8 mouse cellular contexts compared by ENCODE assay signal in the genomic region with DNA sequence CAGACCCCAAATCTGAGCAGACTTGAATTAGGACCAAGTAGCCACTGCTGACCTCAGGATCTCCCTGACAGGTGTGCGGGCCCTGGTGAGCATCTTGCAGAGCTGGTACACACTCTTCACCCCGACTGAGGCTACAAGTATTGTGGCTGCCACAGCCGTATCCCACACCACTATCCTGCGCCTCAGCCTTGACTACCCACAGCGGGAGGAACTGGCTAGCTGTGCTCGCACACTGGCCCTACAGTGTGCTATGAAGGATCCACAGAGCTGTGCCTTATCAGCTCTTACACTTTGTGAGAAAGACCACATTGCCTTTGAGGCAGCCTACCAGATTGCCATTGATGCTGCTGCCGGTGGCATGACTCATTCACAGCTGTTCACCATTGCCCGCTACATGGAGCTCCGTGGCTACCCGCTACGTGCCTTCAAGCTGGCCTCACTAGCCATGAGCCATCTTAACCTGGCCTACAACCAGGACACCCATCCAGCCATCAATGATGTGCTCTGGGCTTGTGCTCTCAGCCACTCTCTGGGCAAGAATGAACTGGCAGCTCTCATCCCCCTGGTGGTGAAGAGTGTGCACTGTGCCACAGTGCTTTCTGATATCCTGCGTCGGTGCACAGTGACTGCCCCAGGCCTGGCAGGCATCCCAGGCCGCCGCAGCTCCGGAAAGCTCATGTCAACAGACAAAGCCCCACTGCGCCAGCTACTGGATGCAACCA. TPM values are rescaled to one million over a fixed set of nuclear protein-coding genes. Genes with fewer than 3 reads are reported as not detected.
DNase-seq lines count a peak whose midpoint lies in the region; ATAC-seq lines count a peak whose summit lies in the region.

No protein-coding gene starts in this region.

- intact Hi-C loops in left cerebral cortex, postnatal 10 days (cut with DNase I), result no loop called here

- peak; percentile 63 for ATAC-seq in inflammation-experienced regulatory T-cells, adult 6 months
- peak; percentile 97 for ATAC-seq in megakaryocyte progenitor cell, adult 5-6 weeks (replicated peaks; ENCODE audit: poor library complexity)

- DNase-seq in NIH3T3 (ENCODE audit: low read depth), result peak; percentile 50
- DNase-seq in cerebellum, adult 9-11 months, result peak; percentile 86
- DNase-seq in frontal cortex, postnatal 10 days (ENCODE audit: low spot score in 2 of 2), result peak; percentile 68 to 74
- DNase-seq in left cerebral cortex, postnatal 10 days (ENCODE audit: extremely low spot score in 1 of 2, low spot score in 2 of 2), result peak; percentile 63 to 87
- DNase-seq in right cerebral cortex, postnatal 10 days (ENCODE audit: low spot score in 2 of 2), result peak; percentile 84
- no peak for DNase-seq in yolk sac, embryonic 10.5 days (ENCODE audit: low spot score)

RNA-seq across cellular contexts. Expression of gene Urod, which starts 7.7 kb away (rescaled TPM):
- 10 to 100 TPM; 66.2 to 80.0 (median 77.7) TPM for polyA plus RNA-seq in inflammation-experienced regulatory T-cells, adult 6 months (2017; shearing (Covaris generic))
- 10 to 100 TPM; 38.0 to 40.4 TPM for total RNA-seq in left cerebral cortex, postnatal 10 days (2021)
- total RNA-seq in megakaryocyte progenitor cell, adult 5-6 weeks (2015), result 47.4 and 80.4 TPM in 2 replicates
- 49.4 and 50.7 TPM in 2 replicates for total RNA-seq in megakaryocyte progenitor cell, adult 5-6 weeks (2017)

RNA-seq across cellular contexts. Expression of gene Hectd3, which starts 8.6 kb away (rescaled TPM):
- 1 to 10 TPM; 5.4 to 9.3 (median 7.2) TPM for polyA plus RNA-seq in inflammation-experienced regulatory T-cells, adult 6 months (2017; shearing (Covaris generic))
- 10 to 100 TPM; 47.7 to 53.3 TPM for total RNA-seq in left cerebral cortex, postnatal 10 days (2021)
- total RNA-seq in megakaryocyte progenitor cell, adult 5-6 weeks (2015), result 4.2 and 5.2 TPM in 2 replicates
- total RNA-seq in megakaryocyte progenitor cell, adult 5-6 weeks (2017), result 12.2 and 13.6 TPM in 2 replicates

RNA-seq across cellular contexts. Expression of gene Eif2b3, which starts 32.6 kb away (rescaled TPM):
- polyA plus RNA-seq in inflammation-experienced regulatory T-cells, adult 6 months (2017; shearing (Covaris generic)), result 10 to 100 TPM; 26.8 to 42.3 (median 40.3) TPM
- total RNA-seq in left cerebral cortex, postnatal 10 days (2021), result 10 to 100 TPM; 25.5 to 26.9 TPM
- 31.6 and 32.9 TPM in 2 replicates for total RNA-seq in megakaryocyte progenitor cell, adult 5-6 weeks (2015)
- total RNA-seq in megakaryocyte progenitor cell, adult 5-6 weeks (2017), result 30.9 and 44.8 TPM in 2 replicates
